Mouse (Mus musculus) cerebellum, adult 9-10 months (tissue): Measurements from ENCODE around the gene Fkbp2.
A peak's percentile ranks its signal among the peaks of the same experiment; 100 is the strongest.

Source experiments
- DNase-seq: peaks from one replicate; pipeline ENCODE4 v3.0.0; 2022

Fkbp2 gene

DNA sequence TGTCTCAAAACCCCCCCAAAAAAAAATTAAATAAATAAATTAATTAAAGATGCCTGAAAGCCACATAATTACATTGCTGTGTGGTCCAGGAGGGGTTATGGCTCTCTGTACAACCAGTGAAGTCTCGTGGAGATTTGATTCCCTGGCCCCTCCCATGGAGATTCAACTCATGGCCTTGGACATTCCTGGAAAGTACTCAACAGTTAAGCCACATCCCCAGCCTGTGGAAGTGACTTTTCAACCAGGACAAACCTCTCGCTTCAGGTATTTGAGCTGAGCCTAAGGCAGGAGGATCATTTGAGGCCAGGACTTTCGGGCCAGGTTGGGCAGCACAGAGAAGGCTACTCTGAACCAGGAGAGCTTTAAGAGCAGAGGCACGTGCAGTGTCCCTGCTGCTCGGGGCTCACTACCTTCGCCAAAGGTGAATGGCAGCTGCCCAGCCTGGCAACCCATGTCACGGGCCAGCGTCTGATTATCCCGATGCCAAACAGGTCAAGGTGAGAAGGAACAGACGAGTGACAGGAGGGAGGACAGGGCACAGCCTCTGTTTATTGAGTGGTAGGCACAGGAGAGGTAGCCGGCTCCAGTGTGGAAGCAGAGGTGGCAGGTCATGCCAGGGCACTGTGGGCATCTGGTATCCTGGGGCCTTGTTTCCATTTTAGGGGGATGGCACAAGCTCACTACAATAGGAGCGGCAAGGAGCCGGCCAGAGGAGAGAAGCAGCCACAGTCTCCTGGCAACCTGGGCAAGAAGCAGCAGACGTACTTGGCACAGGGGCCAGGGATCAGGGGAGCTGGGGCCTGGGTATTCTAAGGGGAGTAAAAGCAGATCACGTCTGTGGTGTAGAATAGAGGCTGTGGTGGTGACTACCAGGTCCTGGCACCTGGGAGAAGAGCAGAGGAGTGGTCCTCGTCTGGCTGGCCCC, 42.5 kb downstream of the Fkbp2 start:
- peak; percentile 84 for DNase-seq

DNA sequence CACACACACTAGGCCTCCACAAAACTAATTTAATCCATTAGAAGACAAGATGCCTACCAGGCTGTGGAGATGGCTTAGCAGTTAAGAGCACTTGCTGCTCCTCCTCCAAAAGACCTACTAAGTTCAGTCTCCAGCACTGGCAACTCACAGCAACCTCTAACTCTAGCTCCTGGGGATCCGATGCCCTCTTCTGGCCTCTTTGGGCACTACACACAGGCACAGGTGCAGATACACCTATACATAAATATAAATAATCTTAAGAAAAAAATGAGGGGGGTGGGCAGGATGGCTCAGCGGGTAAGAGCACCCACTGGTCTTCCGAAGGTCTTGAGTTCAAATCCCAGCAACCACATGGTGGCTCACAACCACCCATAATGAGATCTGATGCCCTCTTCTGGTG, 44.0 kb downstream of the Fkbp2 start:
- peak; percentile 72 for DNase-seq

DNA sequence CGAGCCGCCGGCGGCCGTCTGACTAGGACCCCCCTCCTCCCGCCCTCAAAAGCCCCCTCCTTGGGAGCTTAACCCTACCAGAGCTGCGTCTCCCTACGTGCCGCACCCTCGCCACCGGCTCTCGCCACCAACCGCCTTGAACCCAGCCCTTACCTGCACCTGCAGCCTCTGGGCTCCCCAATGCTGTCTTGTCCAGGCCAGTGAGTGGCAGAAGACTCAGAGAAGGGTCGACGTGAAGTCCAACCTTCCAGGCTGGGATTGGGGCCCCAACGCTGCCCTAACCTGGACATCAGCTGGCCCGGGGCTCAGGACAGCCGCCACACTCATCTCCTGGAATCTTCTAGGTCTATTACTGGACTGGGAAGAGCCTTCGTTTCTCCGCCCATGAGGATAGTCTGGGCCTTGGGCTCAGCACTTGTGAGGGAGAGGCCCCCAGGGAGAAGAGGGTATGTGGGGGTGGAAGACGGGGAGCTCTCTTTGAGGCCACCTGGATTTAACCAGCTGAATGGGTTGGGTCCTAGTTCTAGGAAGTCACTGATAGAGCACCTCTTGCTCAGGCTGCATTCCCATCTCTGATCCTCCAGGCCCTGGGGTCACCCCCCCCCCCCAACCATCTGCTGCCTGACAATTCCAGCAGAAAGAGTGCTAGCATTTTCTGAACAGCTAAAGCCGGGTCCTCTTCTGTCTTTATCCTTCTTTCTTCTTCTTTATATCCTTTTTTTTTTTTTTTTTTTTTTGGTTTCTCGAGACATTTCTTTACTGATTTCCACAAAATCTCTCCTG, 45.9 kb downstream of the Fkbp2 start, which contains the start of gene Kcnk4:
Gene Kcnk4 (minus strand): TSS at position 321 of the 783 bp plus-strand sequence.
- DNase-seq: no peak

- peak; percentile 81 for DNase-seq
Measured at GRCm38 (mm10) chr19:6933436-6934194, 46.7 kb downstream of the Fkbp2 start.

GRCm38 (mm10) chr19:6933102-6933435, 47.2 kb downstream of the Fkbp2 start:
- no peak for DNase-seq

- no peak for DNase-seq
Measured at GRCm38 (mm10) chr19:6932018-6932417, 48.3 kb downstream of the Fkbp2 start.

DNA sequence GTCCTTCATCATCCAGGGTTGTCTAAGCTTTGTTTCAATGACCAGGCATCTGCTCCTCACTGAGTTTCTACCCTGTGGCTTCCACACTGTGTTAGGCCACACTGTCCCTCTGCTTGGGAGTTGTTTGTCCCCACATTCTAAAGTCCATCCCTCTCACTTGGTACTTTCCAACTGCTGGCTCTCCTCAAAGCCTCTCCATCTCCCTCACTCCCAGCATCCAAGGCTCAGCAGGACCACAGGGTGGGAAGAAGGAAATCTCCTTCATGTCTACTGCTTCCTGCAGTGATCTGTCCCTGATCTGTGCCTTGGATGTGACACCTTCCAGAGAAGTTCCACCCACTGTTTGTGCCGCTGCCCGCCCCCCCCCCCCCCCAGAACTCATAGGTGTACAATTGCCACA, 49.3 kb downstream of the Fkbp2 start:
- no peak for DNase-seq

GRCm38 (mm10) chr19:6928080-6928479, 52.2 kb downstream of the Fkbp2 start:
- no peak for DNase-seq
